Mouse (Mus musculus) heart, adult 10 weeks (tissue): ENCODE data around the gene Enpp7. TPM values are rescaled to one million over a fixed set of nuclear protein-coding genes. Genes with fewer than 3 reads are reported as not detected.

ENCODE experiments used
- polyA plus RNA-seq: library from polyadenylated mRNA; stranded (reverse); fragments of 350-450 nt; fragmentation: Illumina TruSeq; extraction: RNeasy Lipid Tissue Mini Kit (QIAGEN cat#74804); gene quantifications from one replicate; pipeline ENCODE4 v1.2.3, GENCODE M21; 2014; ENCODE audit warnings: low read depth, low replicate concordance

Enpp7 gene
- not detected for polyA plus RNA-seq

GRCm38 (mm10) chr11:118987999-118988398 lies at the start of gene Enpp7:
Gene Enpp7, plus strand, starts transcription at chr11:118988188.

GRCm38 (mm10) chr11:119022895-119023615 lies 35.1 kb downstream of the Enpp7 start, which contains the start of gene Cbx2:
Gene Cbx2, plus strand, starts transcription at chr11:119022962.

GRCm38 (mm10) chr11:119040600-119041324 lies 52.8 kb downstream of the Enpp7 start, which contains the start of gene Cbx8:
Gene Cbx8, minus strand, starts transcription at chr11:119040969.

Other genes starting within 250 kb of the Enpp7 start
- gene Rbfox3, start 76.6 kb upstream of the Enpp7 start, polyA plus RNA-seq = not detected
- 2.5 TPM for gene Cbx2, start 34.8 kb downstream of the Enpp7 start, polyA plus RNA-seq
- 4.6 TPM for gene Cbx8, start 52.8 kb downstream of the Enpp7 start, polyA plus RNA-seq
- gene Cbx4, start 98.0 kb downstream of the Enpp7 start, polyA plus RNA-seq = 5.9 TPM
- gene Tbc1d16, start 240.3 kb downstream of the Enpp7 start, polyA plus RNA-seq = 40.6 TPM
- 0.16 TPM for gene Ccdc40, start 240.4 kb downstream of the Enpp7 start, polyA plus RNA-seq